Mouse (Mus musculus) neural tube, embryonic 12.5 days (tissue): ENCODE data around the gene Batf3. TPM values are rescaled to one million over a fixed set of nuclear protein-coding genes. Genes with fewer than 3 reads are reported as not detected.

Source experiments
- ATAC-seq: fragments of 200-750 bp; cut with Nextera tagmentation; 2 replicates; pipeline ENCODE4 v1.8.0; 2017; ENCODE audit warnings: low read depth, mild to moderate bottlenecking, moderate TSS enrichment, moderate library complexity; ENCODE audit not compliant: low FRiP score
- H3K27ac ChIP-seq: fragments of 300-500 bp; sonication (generic); 2 replicates; pipeline ENCODE4 v1.5.1; 2016
- H3K27me3 ChIP-seq: fragments of 300-500 bp; sonication (generic); replicated peaks from 2 replicates; pipeline ENCODE4 v1.6.1; 2016; ENCODE audit warnings: mild to moderate bottlenecking
- H3K36me3 ChIP-seq: fragments of 300-500 bp; sonication (generic); 2 replicates; pipeline ENCODE4 v1.6.1; 2016; ENCODE audit warnings: mild to moderate bottlenecking
- H3K4me1 ChIP-seq: fragments of 300-500 bp; sonication (generic); 2 replicates; pipeline ENCODE4 v1.6.1; 2016
- H3K4me2 ChIP-seq: fragments of 300-500 bp; sonication (generic); replicated peaks from 2 replicates; pipeline ENCODE4 v1.6.1; 2016; ENCODE audit warnings: mild to moderate bottlenecking
- H3K4me3 ChIP-seq: fragments of 300-500 bp; sonication (generic); 2 replicates; pipeline ENCODE4 v1.5.1; 2016
- H3K9ac ChIP-seq: fragments of 300-500 bp; sonication (generic); 2 replicates; pipeline ENCODE4 v1.6.1; 2016; ENCODE audit warnings: mild to moderate bottlenecking
- H3K9me3 ChIP-seq: fragments of 300-500 bp; sonication (generic); 2 replicates; pipeline ENCODE4 v1.6.1; 2016; ENCODE audit warnings: mild to moderate bottlenecking
- WGBS: fragments of 180-500 bp; shearing (Covaris S2); methylation state at CpG from one replicate; pipeline ENCODE4 v1.1.7; 2016; 5-methylcytosine and 5-hydroxymethylcytosine counted together
- polyA plus RNA-seq: library from polyadenylated mRNA; unstranded; fragments of >200 nt; fragmentation: Nextera tagmentation; extraction: Ambion mirVana; gene quantifications from 2 replicates; pipeline ENCODE4 v1.2.1, GENCODE M21; 2016

Gene Batf3
- polyA plus RNA-seq = 2.8 and 4.2 TPM in 2 replicates

DNA sequence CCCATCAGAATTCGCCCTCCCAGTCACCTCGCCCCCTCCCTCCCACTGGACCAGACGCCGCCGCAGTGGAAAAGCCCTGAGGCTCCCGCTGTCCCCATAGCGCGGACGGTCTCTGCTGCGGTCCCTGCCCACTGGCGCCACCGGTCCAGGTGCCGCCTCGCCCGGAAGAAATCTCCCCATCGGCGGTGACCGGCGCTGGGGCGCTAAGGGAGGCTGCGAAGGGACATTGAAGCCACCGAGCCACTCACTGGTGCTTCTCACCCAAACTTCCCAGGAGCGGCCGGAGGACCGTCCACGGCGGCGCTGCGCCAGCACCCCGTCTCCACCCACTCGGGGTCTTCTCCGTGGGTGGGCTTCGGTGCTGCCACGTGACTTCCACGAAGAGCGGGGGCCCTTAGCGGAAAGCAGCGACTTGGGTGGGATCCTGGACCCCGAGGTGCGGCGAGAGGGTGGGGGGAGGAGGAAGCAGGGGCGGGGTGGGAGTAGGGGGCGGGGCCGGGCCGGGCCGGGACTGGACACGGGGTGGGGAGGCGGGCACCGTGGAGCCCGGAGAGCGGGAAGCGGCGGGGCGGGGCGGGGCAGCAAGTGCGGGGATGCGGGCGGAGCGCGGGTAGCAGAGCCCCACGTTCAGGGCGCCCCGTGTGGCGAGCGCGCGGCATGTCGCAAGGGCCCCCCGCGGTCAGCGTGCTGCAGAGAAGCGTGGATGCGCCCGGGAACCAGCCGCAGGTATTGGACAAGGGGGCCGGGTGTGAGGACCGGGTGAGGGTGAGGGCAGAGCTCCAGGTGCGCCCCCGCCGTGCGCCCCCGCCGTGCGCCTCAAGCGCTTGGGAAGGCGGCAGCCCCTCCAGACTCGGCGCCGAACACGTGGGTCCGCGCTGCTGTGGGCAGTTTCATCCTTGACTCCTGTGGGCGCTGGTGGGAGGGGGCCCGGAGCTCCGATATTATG lies at the start of gene Batf3:
Batf3 (plus strand) TSS at position 46 of the 946 bp plus-strand sequence.
- Histone ChIP-seq H3K9me3 (peaks cover 4% of the 10 kb centered on the region; the same call in 1 of the 2 replicates), H3K27ac (no peak within 1 kb of the TSS), H3K9ac (peak within 1 kb of the TSS; percentile 45), H3K36me3 (no peaks in the 10 kb centered on the region), H3K4me2 (peak within 1 kb of the TSS; percentile 99), H3K4me3 (peak within 1 kb of the TSS; percentile 56), H3K27me3 (peaks cover 38% of the 10 kb centered on the region), H3K4me1 (no peaks in the 10 kb centered on the region; the same call in 1 of the 2 replicates)
- peak; percentile 76 for ATAC-seq
- under 1% methylated on average over 80 of the region's 95 CpGs for WGBS

GRCm38 (mm10) chr1:191053555-191053954 lies 44.1 kb upstream of the Batf3 start:
- Histone ChIP-seq H3K4me2 (no peak overlapping the region), H3K4me3 (no peak overlapping the region), H3K27ac (no peak overlapping the region), H3K36me3 (no peaks in the 10 kb centered on the region), H3K9ac (no peak overlapping the region), H3K27me3 (no peaks in the 10 kb centered on the region), H3K4me1 (no peaks in the 10 kb centered on the region), H3K9me3 (no peaks in the 10 kb centered on the region)
- no peak for ATAC-seq
- WGBS = 90% methylated on average over 3 of the region's 3 CpGs

GRCm38 (mm10) chr1:191054870-191055532 lies 42.6 kb upstream of the Batf3 start:
- no peak for ATAC-seq
- no peaks in the 10 kb centered on the region for H3K4me1 ChIP-seq
- H3K4me3 ChIP-seq = no peak overlapping the region
- 75% methylated on average over 8 of the region's 8 CpGs for WGBS
- no peaks in the 10 kb centered on the region for H3K27me3 ChIP-seq
- no peak overlapping the region for H3K27ac ChIP-seq
- H3K4me2 ChIP-seq = no peak overlapping the region
- H3K9me3 ChIP-seq = no peaks in the 10 kb centered on the region
- H3K9ac ChIP-seq = no peak overlapping the region
- no peaks in the 10 kb centered on the region for H3K36me3 ChIP-seq

GRCm38 (mm10) chr1:191055533-191055873 lies 42.1 kb upstream of the Batf3 start:
- Histone ChIP-seq H3K4me2 (no peak overlapping the region), H3K4me3 (no peak overlapping the region), H3K4me1 (no peaks in the 10 kb centered on the region), H3K27ac (no peak overlapping the region), H3K27me3 (no peaks in the 10 kb centered on the region), H3K9me3 (no peaks in the 10 kb centered on the region), H3K36me3 (no peaks in the 10 kb centered on the region), H3K9ac (no peak overlapping the region)
- WGBS = 88% methylated on average over 2 of the region's 2 CpGs
- no peak for ATAC-seq

DNA sequence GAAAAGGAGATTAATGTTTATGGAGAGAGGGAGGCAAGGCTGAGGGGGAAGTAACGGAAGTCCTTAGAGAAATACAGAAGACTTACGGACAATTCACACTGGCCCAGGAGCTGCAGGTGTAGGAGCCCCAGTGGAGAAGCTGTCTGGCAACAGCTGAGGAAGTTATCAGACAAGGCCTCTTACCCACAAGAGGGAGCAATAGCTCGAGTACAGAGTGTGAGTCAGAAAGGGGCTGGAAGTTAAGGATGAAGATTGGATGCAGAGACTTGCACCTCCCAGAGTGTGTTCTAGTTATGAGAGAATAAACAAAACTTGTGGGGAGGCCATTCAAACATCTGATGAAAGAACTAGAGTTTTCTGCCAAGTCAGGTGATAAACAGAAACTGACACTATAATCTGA lies 40.2 kb upstream of the Batf3 start:
- no peak overlapping the region for H3K9ac ChIP-seq
- no peak for ATAC-seq
- H3K27me3 ChIP-seq = no peaks in the 10 kb centered on the region
- no peaks in the 10 kb centered on the region for H3K9me3 ChIP-seq
- H3K27ac ChIP-seq = no peak overlapping the region
- no peaks in the 10 kb centered on the region for H3K36me3 ChIP-seq
- 64% methylated on average over 3 of the region's 3 CpGs for WGBS
- H3K4me2 ChIP-seq = no peak overlapping the region
- H3K4me1 ChIP-seq = no peaks in the 10 kb centered on the region
- no peak overlapping the region for H3K4me3 ChIP-seq

GRCm38 (mm10) chr1:191062241-191062780 lies 35.3 kb upstream of the Batf3 start:
- Histone ChIP-seq H3K9me3 (no peaks in the 10 kb centered on the region), H3K9ac (peak overlapping the region; percentile 72), H3K36me3 (peaks cover 9% of the 10 kb centered on the region), H3K27me3 (no peaks in the 10 kb centered on the region), H3K4me1 (peaks cover 10% of the 10 kb centered on the region), H3K4me3 (peak overlapping the region; percentile 85), H3K4me2 (peak overlapping the region; percentile 92), H3K27ac (no peak overlapping the region)
- 0 out of 2 replicates have a peak, but pooled peaks have one; percentile 5 for ATAC-seq
- 8% methylated on average over 15 of the region's 15 CpGs for WGBS

DNA sequence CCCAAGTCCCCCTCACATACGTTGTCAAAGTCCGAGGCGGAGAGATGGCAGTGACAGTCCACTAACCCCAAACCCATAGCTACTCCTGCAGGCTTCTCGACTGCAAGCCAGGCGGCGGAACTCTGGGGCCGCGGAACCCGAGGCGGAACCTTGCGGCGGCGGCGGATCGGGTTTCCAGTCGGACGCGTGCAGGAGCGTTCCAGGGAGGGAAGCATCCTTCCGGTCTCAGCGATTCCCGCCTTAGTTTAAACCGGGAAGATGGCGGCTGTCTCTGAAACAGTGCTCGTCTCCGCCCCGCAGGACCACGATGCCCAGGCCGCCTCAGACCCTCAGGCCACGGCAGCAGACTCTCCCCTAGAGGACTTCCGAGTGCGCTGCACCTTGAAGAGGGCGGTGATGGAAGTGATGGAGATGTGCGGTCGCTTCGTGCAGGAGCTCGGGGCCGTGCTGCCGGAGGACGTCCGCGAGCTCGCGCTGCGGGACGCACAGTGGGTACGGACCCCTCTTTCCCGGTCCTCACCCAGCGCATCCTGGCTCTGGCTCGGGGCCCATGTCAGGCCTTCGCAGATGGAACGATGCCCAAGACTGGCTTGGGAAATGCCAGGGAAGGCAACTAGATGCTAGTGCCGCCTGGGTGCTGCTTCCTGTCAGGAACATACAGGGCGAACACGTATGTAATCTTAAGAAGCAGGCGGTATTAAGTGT lies 34.7 kb upstream of the Batf3 start, which contains the start of the genes Tatdn3 and Nsl1:
Tatdn3 (minus strand) TSS at position 152 of the 705 bp plus-strand sequence.
Nsl1 (plus strand) TSS at position 232 of the 705 bp plus-strand sequence.
- H3K9ac ChIP-seq = peak within 1 kb of the TSS; percentile 72
- peak within 1 kb of the TSS; percentile 92 for H3K4me2 ChIP-seq
- H3K27me3 ChIP-seq = no peaks in the 10 kb centered on the region
- no peaks in the 10 kb centered on the region for H3K9me3 ChIP-seq
- peaks cover 10% of the 10 kb centered on the region for H3K4me1 ChIP-seq
- peak within 1 kb of the TSS; percentile 85 for H3K4me3 ChIP-seq
- no peak within 1 kb of the TSS for H3K27ac ChIP-seq
- H3K36me3 ChIP-seq = peaks cover 12% of the 10 kb centered on the region
- WGBS = under 1% methylated on average over 56 of the region's 56 CpGs
- ATAC-seq = peak; percentile 91

- Histone ChIP-seq H3K4me1 (peaks cover 10% of the 10 kb centered on the region), H3K4me2 (peak overlapping the region; percentile 92), H3K4me3 (peak overlapping the region; percentile 85), H3K9me3 (no peaks in the 10 kb centered on the region), H3K27ac (no peak overlapping the region), H3K36me3 (peaks cover 18% of the 10 kb centered on the region), H3K27me3 (no peaks in the 10 kb centered on the region), H3K9ac (peak overlapping the region; percentile 72)
- WGBS = 62% methylated on average over 9 of the region's 9 CpGs
- ATAC-seq = no peak
Observed at GRCm38 (mm10) chr1:191063700-191064099, 33.9 kb upstream of the Batf3 start.

DNA sequence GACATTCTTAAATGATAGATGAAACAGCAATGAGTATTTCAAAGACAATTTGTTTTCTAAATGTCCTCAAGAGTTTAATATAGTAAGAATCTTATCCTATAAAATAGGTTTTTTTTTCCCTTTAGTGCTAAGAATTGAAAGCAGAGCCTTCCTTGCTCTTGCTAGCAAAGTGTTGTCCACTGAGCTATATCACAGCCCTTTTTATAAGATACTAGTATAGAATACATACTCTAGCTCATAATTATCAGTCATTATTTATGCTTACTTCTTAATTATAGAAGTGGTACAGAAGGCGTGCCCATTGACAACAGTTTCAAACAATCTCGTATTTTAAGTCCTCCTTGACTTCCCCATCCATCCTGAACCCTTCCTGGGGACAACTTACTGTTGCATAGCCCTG lies 33.1 kb upstream of the Batf3 start:
- WGBS = 88% methylated on average over 2 of the region's 2 CpGs
- Histone ChIP-seq H3K36me3 (peaks cover 25% of the 10 kb centered on the region), H3K27ac (no peak overlapping the region), H3K9me3 (no peaks in the 10 kb centered on the region), H3K4me1 (peaks cover 10% of the 10 kb centered on the region), H3K9ac (no peak overlapping the region), H3K27me3 (no peaks in the 10 kb centered on the region), H3K4me3 (no peak overlapping the region), H3K4me2 (no peak overlapping the region)
- no peak for ATAC-seq

- H3K4me1 ChIP-seq = peaks cover 10% of the 10 kb centered on the region
Observed at GRCm38 (mm10) chr1:191065188-191065587, 32.5 kb upstream of the Batf3 start.

DNA sequence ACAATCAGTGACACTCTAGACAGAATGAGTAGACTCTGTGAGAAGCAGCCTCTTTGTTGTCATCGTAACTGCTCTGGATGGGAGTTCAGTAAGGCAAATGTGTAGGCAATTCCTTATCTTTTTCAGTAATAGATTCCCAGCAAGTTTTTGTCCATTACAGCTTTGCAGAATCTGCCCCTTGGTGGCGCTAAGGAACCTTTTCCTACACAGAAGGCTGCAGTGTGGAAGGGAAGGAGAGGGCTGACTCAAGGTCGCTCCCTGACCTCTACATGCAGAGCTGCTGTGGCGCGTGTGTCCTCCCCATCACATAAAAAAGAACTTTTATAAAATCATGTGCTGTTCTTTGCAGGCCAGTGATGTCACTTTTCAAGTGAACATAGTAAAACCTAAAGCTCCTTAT lies 29.3 kb upstream of the Batf3 start:
- Histone ChIP-seq H3K9me3 (no peaks in the 10 kb centered on the region), H3K4me1 (peaks cover 7% of the 10 kb centered on the region), H3K36me3 (peaks cover 60% of the 10 kb centered on the region), H3K4me3 (no peak overlapping the region), H3K4me2 (no peak overlapping the region), H3K27me3 (no peaks in the 10 kb centered on the region), H3K27ac (no peak overlapping the region), H3K9ac (no peak overlapping the region)
- no peak for ATAC-seq
- WGBS = 87% methylated on average over 5 of the region's 5 CpGs

More at GRCm38 (mm10) chr1:191065188-191065587, 32.5 kb upstream of the Batf3 start:
- Histone ChIP-seq H3K4me3 (no peak overlapping the region), H3K27me3 (no peaks in the 10 kb centered on the region), H3K9me3 (no peaks in the 10 kb centered on the region), H3K4me2 (no peak overlapping the region), H3K9ac (no peak overlapping the region), H3K27ac (no peak overlapping the region), H3K36me3 (peaks cover 30% of the 10 kb centered on the region)
- WGBS = 83% methylated on average over 4 of the region's 4 CpGs
- ATAC-seq = no peak
